In genomic region chr11:54435797-54436196, GRCm38 (mm10) we compare ENCODE assay signal across 30 mouse cellular contexts.
"Had no signal": no experiment of that assay in that cellular context is flagged by ENCODE, and none has a peak within 500 bp of the region (broad histone marks: within the 10 kb centered on the region; RNA-seq: fewer than 3 reads in every experiment).

No protein-coding gene starts in this region.

- DNase-seq: left cerebral cortex, postnatal 4 days; liver; liver, embryonic 13.5 days; liver, postnatal 0 days; lung, adult 18-20 months; lung, adult 2 months; lung, embryonic 14.5 days; lung, postnatal 10 days; lung, postnatal 14 days; lung, postnatal 36 days; lung, postnatal 4 days; midbrain, embryonic 14.5 days had no signal

- H3K9ac ChIP-seq: limb, embryonic 12.5 days; limb, embryonic 13.5 days; limb, embryonic 15.5 days; liver, embryonic 12.5 days; liver, embryonic 13.5 days; liver, embryonic 14.5 days; liver, embryonic 15.5 days; liver, postnatal 0 days; lung, embryonic 14.5 days; lung, embryonic 15.5 days; midbrain, embryonic 12.5 days; midbrain, embryonic 13.5 days; midbrain, embryonic 15.5 days; neural tube, embryonic 12.5 days had no signal

- H3K36me3 ChIP-seq: limb, embryonic 10.5 days; limb, embryonic 12.5 days; limb, embryonic 13.5 days; limb, embryonic 15.5 days; liver, embryonic 12.5 days; liver, embryonic 13.5 days; liver, embryonic 15.5 days; lung, embryonic 15.5 days; midbrain, embryonic 10.5 days; midbrain, embryonic 12.5 days; midbrain, embryonic 13.5 days; midbrain, embryonic 15.5 days; neural tube, embryonic 12.5 days had no signal

- H3K27ac ChIP-seq: limb, embryonic 10.5 days; limb, embryonic 12.5 days; limb, embryonic 13.5 days; limb, embryonic 15.5 days; liver, embryonic 12.5 days; liver, embryonic 13.5 days; liver, embryonic 14.5 days; liver, embryonic 15.5 days; lung, embryonic 15.5 days; macrophage; midbrain, embryonic 10.5 days; midbrain, embryonic 12.5 days; midbrain, embryonic 13.5 days; midbrain, embryonic 15.5 days; neural tube, embryonic 12.5 days had no signal

- H3K9me3 ChIP-seq: limb, embryonic 10.5 days; limb, embryonic 12.5 days; limb, embryonic 13.5 days; limb, embryonic 15.5 days; liver, embryonic 12.5 days; liver, embryonic 13.5 days; liver, embryonic 15.5 days; lung, embryonic 15.5 days; megakaryocyte, embryonic 14.5 days; midbrain, embryonic 10.5 days; midbrain, embryonic 12.5 days; midbrain, embryonic 13.5 days; midbrain, embryonic 15.5 days; neural tube, embryonic 12.5 days had no signal

- ATAC-seq: liver, embryonic 12.5 days; liver, postnatal 0 days; lung, postnatal 0 days; midbrain, embryonic 13.5 days; midbrain, embryonic 15.5 days; midbrain, embryonic 16.5 days had no signal

- H3K4me3 ChIP-seq: limb, embryonic 10.5 days; limb, embryonic 12.5 days; limb, embryonic 13.5 days; limb, embryonic 15.5 days; liver, embryonic 12.5 days; liver, embryonic 13.5 days; liver, embryonic 15.5 days; lung, embryonic 15.5 days; megakaryocyte, embryonic 14.5 days; midbrain, embryonic 10.5 days; midbrain, embryonic 12.5 days; midbrain, embryonic 13.5 days; midbrain, embryonic 15.5 days; myocyte; neural tube, embryonic 12.5 days had no signal

- H3K27me3 ChIP-seq: limb, embryonic 12.5 days; limb, embryonic 13.5 days; limb, embryonic 15.5 days; liver, embryonic 12.5 days; liver, embryonic 13.5 days; liver, embryonic 15.5 days; lung, embryonic 15.5 days; midbrain, embryonic 12.5 days; midbrain, embryonic 13.5 days; midbrain, embryonic 15.5 days; neural tube, embryonic 12.5 days had no signal
